Mouse (Mus musculus) splenic B cell, adult 2 months (primary cell): ENCODE data around the gene Uvrag.
A peak's percentile ranks its signal among the peaks of the same experiment; 100 is the strongest.

ENCODE experiments used
- DNase-seq: peaks from one replicate; pipeline ENCODE4 v3.0.0-alpha.2; 2011; ENCODE audit warnings: low read depth, low spot score
- H3K27me3 ChIP-seq: 2 replicates; pipeline ENCODE4 v1.6.1; 2012; ENCODE audit warnings: mild to moderate bottlenecking, low read length, moderate library complexity, mixed read lengths; ENCODE audit not compliant: control insufficient read depth, poor library complexity, insufficient read depth, severe bottlenecking
- H3K36me3 ChIP-seq: 2 replicates; pipeline ENCODE4 v1.6.1; 2012; ENCODE audit warnings: mild to moderate bottlenecking, low read length, moderate library complexity, mixed read lengths; ENCODE audit not compliant: control insufficient read depth, poor library complexity, insufficient read depth, severe bottlenecking

The Uvrag gene

DNA sequence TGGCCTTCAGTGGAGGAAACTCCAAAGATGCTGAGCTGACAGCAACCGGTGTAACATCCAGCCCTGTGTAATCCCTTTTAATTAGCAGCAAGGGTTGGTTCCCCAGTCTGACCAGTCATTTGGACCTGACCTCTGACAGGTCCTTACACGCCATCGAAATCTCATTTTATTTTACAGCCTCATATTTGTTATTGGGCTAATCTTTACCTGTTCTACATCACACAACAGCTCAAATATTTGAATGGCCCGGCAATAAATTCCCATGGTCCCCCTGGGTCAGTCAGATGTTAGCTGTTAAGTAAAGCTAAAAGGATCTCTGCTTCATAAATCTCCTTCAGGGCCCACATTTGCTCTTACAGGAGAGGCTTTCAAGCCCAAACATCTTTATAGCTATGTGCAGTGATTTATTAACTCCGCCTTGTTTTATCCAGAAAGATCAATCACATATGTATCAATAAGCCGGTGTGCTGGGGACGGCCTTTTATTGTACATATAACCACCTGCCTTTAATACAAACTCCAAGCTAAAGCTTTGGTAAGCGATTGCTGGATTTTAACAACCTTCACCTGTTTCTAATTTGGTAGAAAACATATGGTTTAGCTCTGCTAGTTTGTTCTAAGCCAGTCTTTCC, 183.7 kb downstream of the Uvrag start:
- DNase-seq = no peak
- H3K27me3 ChIP-seq = no peaks in the 10 kb centered on the region
- no peaks in the 10 kb centered on the region for H3K36me3 ChIP-seq

DNA sequence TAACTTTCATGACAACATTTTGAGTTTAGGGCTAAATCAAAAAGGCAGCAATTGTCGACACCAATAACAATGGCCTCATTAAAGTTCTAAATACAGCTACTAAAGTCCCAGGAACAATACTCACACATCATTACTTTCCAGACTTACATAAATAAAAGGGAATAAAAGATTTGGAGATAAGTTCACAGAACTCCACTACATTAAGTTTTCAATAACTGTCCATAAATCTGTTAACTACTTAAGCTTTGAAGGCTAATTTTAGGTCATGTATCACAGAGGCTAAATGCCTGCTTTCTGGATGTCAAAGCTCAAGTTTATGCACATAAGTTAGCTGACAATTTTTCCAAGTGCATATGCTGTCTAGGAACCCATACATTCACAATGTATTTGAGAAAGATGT, 184.3 kb downstream of the Uvrag start:
- DNase-seq = no peak
- no peaks in the 10 kb centered on the region for H3K36me3 ChIP-seq
- no peaks in the 10 kb centered on the region for H3K27me3 ChIP-seq

DNA sequence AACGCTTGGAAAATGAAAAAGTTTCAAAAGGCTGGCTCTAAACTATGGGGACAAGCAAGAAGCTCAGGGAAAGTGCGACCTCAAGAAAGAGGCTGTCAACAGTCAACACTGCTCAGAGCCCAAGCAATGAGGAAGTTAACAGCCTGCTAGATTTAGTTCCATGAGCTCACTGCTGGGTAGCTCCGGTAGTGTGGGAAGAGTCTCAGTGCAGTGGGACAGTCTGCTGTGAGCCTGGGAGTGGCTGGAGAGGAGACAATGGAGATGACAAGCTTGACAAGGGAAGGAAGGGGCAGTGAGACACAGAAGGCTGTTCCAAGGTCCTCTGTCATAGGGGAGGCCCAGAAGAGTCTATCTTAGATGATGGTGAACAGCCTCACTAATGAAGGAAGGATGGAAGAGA, 187.3 kb downstream of the Uvrag start:
- Histone ChIP-seq H3K36me3 (0 out of 2 replicates have a peak, but pooled peaks cover 2% of the 10 kb centered on the region), H3K27me3 (no peaks in the 10 kb centered on the region)
- peak; percentile 8 for DNase-seq

DNA sequence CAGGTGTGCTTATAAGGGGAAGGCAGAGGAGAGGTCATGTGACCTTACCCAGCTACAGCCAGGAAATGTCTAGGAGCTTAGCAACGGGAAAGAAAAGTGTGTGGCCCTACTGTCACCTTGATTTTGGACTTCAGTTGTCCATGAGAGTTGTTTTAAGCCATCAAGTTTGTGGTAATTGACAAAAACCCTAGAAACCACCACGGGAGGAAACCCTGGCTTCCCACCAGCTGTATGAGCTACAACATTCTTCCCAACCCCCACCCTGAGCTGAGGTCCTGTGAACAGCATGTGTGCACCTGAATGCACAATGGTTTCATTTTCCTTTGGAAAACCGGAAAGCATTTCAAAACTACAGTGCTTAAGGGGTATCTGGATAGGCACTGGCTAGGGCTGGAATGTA, 196.0 kb downstream of the Uvrag start:
- Histone ChIP-seq H3K36me3 (no peaks in the 10 kb centered on the region; the same call in 1 of the 2 replicates), H3K27me3 (no peaks in the 10 kb centered on the region)
- DNase-seq = no peak

DNA sequence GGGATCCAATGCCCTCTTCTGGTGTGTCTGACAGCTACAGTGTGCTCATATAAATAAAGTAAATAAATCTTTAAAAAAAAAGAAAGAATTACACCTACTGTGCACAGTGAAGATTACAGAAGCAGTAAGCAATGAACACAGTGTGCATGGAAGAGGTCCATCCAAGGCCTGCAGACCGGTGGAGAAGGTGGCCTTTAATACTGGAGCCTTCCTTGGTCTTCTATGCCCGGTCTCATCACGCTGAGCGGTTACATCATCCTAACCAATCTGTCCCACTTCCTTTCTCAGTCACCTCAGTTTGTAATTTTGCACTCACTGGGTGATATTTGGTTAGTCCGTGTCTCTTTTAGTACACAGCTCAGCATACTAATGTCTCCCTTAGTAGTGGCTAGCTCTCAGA, 197.3 kb downstream of the Uvrag start:
- no peaks in the 10 kb centered on the region for H3K27me3 ChIP-seq
- no peak for DNase-seq
- H3K36me3 ChIP-seq = peaks cover 2% of the 10 kb centered on the region

DNA sequence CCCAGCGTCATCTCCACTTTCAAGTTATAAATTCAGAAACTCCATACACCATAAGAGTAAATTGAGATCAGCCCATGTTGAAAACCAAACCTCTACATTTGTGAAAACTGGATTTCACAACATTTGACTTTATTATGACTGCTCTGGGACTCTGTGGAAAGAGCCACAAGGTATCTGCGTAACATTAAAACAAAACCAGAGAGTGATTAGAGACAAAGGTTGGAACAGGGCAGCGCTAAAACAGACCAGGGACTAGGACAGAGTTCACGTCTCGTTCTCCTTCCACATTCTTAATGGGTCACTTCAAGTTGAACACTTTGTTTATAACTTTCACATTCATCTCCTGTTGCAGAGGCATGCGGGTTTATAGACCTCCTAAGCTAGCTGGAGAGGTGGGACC, 198.2 kb downstream of the Uvrag start:
- Histone ChIP-seq H3K36me3 (peaks cover 2% of the 10 kb centered on the region), H3K27me3 (no peaks in the 10 kb centered on the region)
- no peak for DNase-seq

DNA sequence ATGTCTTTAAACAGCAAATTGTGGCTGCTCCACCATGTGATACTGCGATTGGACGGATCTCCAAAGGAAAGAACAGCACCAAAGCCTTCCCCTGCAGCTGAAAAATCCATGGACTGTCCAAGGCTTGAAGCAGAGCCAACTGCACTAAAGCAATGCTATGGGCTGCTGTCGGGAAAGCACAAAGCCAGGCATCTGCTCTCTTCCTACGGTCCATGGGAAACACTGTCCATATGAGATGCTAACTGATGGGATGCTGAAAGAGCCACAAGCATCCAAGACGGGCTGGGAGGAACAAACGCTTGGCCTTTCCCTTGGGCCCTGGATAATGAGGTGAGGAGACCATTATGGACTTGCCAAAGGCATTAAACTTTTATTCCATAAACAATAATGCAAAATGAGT, 201.7 kb downstream of the Uvrag start:
- Histone ChIP-seq H3K36me3 (peaks cover 6% of the 10 kb centered on the region), H3K27me3 (no peaks in the 10 kb centered on the region)
- DNase-seq = no peak

DNA sequence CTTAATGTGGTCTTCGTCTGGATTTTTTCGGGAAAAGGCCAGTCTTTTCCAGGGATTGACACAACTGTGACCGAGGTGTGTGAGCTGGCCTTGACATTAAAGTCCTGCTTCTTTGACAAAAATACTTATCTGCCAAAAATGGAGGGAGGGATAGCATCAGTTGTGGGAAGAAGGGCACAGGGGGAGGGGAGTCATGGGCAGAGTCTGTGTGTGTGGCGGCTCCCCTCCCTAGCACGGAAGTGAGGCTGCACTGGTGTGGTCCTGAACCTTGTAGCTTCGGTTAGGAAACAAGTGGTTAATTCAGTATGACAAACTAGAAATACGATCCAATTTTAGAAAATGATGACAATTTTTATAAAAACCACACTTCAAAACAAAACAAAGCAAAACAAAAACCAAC, 202.3 kb downstream of the Uvrag start:
- no peaks in the 10 kb centered on the region for H3K27me3 ChIP-seq

DNA sequence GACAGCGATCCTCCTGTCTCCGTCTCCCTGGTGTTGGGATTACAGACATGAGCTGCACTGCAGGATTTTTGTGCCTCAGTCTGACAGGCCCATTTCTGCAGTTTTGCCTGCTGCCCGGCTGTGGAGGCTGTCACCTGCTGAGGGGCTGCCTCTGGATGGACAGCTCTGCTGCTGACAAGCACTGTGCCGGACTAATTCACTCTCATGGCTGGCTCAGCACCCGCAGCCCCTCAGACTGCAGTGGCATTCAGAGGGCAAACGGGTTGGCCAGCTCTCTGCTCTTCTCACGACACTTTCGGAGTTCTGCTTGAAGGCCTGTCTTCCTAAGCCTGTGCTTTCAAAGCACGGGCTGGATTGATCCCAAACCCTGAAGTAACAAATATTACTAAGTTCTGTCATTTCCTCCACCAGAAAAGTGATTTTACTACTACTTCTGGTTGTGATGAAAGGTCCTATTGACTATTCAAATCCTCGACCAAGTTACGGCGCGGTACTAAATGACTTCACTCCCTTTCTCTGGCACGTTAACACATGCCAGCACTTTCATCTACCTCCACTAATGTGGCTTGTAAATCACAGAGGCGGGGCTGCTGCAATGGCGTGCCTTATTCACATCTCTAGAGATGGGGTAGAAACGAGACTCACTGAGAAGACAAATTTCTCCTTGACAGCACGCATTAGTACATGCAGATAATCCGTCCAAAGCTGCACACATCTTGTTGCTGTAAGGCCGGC, 203.7 kb downstream of the Uvrag start:
- DNase-seq = no peak
- peaks cover 9% of the 10 kb centered on the region for H3K36me3 ChIP-seq
- no peaks in the 10 kb centered on the region for H3K27me3 ChIP-seq

More for the DNA sequence above, 202.3 kb downstream of the Uvrag start:
- DNase-seq = no peak
- peaks cover 7% of the 10 kb centered on the region for H3K36me3 ChIP-seq

DNA sequence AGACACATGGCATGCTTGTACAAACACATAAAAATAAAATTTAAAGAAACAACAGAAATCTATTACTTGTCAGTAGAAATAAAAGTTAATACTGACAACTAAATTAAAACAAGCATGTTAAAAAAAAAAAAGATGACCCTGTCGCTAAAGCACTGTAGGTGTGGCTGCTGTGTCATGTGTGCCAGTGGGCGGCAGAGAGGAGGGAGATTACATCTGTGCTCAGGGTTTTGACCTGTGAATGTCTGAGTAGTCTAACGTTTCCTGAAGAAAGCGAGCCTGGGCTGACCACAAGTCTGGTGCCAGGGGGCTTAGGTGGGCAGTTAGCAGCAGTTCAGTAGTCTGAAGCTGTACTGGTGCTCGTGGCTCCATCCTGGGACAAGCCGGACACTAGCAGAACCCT, 205.2 kb downstream of the Uvrag start:
- Histone ChIP-seq H3K27me3 (no peaks in the 10 kb centered on the region), H3K36me3 (peaks cover 9% of the 10 kb centered on the region)
- no peak for DNase-seq

DNA sequence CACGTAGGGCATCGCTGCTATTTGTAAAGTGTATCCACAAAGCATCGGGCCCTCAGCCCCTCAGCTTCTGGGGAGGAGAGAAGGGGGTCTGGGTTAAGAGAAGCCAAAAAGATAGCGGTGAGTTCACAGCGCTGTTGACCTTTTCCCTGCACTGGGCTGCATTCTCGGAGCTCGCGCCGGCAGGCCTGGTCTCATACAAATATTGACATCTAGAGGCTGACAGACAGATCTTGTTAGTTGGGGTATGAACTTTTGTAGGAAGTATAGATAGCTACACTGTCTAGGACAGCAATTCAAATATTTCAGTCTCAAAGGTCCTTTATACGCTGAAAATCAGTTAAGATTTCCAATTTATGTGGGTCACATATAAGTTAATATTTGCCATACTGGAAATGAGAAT, 205.7 kb downstream of the Uvrag start:
- H3K27me3 ChIP-seq = no peaks in the 10 kb centered on the region
- no peak for DNase-seq
- H3K36me3 ChIP-seq = peaks cover 9% of the 10 kb centered on the region

DNA sequence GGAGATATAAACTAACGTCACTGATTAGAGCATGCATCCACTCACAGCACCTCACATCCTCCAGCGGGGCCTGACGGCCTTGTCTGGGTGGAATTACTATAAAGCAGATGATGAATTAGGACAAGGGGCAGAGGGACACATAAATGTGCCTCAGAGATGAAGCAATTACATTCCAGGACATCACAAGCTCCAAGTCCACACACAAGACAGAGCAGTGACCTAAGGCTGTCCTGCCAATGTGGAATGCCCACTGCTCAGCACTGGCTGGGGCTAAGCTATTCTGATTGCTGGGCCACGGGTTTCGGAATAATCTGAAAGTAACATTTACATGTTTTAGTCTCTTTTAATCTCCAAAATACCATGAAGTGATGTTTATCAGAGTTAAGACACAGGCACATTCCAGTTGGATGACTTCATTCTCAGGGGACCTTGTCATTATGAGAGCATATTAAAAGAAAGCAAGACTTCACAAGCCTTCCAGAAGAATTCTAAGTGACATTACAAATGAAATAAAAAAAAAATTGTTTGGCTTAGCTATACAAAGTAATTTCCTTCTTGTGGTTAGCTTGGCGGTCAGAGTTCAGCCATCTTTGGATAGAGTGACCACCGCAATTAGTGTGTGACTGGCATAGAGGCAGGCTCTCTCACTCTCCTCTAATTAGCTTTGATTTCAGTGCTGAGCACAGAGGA, 212.5 kb downstream of the Uvrag start:
- H3K36me3 ChIP-seq = peaks cover 10% of the 10 kb centered on the region; the same call in 1 of the 2 replicates
- DNase-seq = no peak

DNA sequence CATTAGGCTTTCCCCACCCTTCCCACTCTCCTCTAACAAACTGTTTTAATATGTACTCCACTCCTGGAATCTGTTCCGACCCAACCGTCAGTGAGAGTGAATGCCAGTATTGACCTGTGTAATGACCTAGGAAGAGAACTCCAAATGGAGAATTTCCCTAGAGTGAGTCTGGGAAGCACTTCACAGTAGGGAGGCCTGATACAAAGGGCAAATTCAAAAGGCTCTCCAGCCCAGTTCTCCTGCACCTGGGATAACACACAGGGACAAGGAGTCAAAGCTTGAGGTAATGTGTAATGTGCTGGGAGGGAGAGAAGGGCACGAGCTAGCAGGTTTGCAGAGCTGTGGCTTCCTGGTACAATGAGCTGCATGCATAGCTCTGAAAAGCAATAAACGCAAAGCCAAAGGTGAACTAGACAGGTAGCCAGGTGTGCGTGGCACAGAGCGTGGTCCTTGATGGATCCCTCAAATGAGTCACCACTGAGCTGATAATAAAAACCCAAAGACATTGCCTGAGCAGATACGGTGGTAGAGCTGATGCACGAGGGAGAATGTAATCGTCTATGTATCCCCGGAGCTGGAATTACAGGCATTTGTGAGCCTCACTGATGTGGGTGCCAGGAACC, 213.9 kb downstream of the Uvrag start:
- H3K27me3 ChIP-seq = no peaks in the 10 kb centered on the region; the same call in 1 of the 2 replicates
- H3K36me3 ChIP-seq = peaks cover 11% of the 10 kb centered on the region; the same call in 1 of the 2 replicates
- no peak for DNase-seq

More for the DNA sequence above, 212.5 kb downstream of the Uvrag start:
- H3K27me3 ChIP-seq = no peaks in the 10 kb centered on the region; the same call in 1 of the 2 replicates

DNA sequence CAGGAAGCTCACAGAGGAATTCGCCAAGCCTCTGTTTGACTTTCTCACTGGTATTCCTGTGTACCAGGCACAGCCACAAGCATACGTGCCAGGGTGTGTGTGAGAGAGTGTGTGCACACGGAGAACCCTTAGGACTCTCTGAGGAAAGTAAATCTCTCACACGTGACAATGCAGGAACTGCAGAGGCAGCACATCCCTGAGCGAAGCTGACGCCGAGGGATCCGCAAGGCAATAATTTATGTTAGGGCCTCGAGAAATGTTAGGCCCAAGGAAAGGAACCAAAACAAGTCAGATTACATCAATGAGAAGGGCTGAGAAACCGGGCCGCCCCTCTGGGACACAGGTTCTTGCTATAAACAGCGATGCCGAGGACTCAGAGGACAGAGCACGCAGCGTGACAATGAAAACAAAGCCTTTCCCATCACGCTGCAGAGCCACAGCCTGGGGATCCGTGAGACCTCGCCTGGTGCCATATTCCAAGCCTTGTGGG, 216.5 kb downstream of the Uvrag start:
- Histone ChIP-seq H3K36me3 (peaks cover 13% of the 10 kb centered on the region; the same call in 1 of the 2 replicates), H3K27me3 (no peaks in the 10 kb centered on the region; the same call in 1 of the 2 replicates)
- DNase-seq = no peak
